Mouse (Mus musculus) intestine, embryonic 14.5 days (tissue): ENCODE measurements around the gene Cdk1. TPM values are rescaled to one million over a fixed set of nuclear protein-coding genes. Genes with fewer than 3 reads are reported as not detected.
"Not testable (repeated sequence)": the region's sequence is repeated elsewhere in the genome, so short reads cannot be mapped to it uniquely, and the experiment has no call there.

Source experiments
- ATAC-seq: fragments of 200-750 bp; cut with Nextera tagmentation; replicated peaks from 2 replicates; pipeline ENCODE4 v1.8.0; 2017; ENCODE audit warnings: low read depth, moderate number of reproducible peaks, moderate TSS enrichment, moderate library complexity; ENCODE audit not compliant: low FRiP score, low TSS enrichment
- DNase-seq: peaks from one replicate; pipeline ENCODE4 v3.0.0-alpha.2; 2018; ENCODE audit warnings: low spot score
- H3K27ac ChIP-seq: fragments of 300-500 bp; sonication (generic); 2 replicates; pipeline ENCODE4 v1.5.1; 2014; ENCODE audit warnings: low read depth, mild to moderate bottlenecking, control low read depth
- H3K27me3 ChIP-seq: fragments of 300-500 bp; sonication (generic); replicated peaks from 2 replicates; pipeline ENCODE4 v1.6.1; 2014; ENCODE audit warnings: low read length, control low read depth; ENCODE audit not compliant: control insufficient read depth, insufficient read depth
- H3K36me3 ChIP-seq: fragments of 300-500 bp; sonication (generic); 2 replicates; pipeline ENCODE4 v1.6.1; 2014; ENCODE audit warnings: low read length, control low read depth; ENCODE audit not compliant: control insufficient read depth, insufficient read depth
- H3K4me1 ChIP-seq: fragments of 300-500 bp; sonication (generic); replicated peaks from 2 replicates; pipeline ENCODE4 v1.6.1; 2014; ENCODE audit warnings: low read length, control low read depth, mixed read lengths; ENCODE audit not compliant: control insufficient read depth, insufficient read depth
- H3K4me2 ChIP-seq: fragments of 300-500 bp; sonication (generic); 2 replicates; pipeline ENCODE4 v1.6.1; 2014; ENCODE audit warnings: low read length
- H3K4me3 ChIP-seq: fragments of 300-500 bp; sonication (generic); 2 replicates; pipeline ENCODE4 v1.5.1; 2014; ENCODE audit warnings: low read depth, low read length, control low read depth, mixed read lengths
- H3K9ac ChIP-seq: fragments of 300-500 bp; sonication (generic); 2 replicates; pipeline ENCODE4 v1.6.1; 2014; ENCODE audit warnings: mild to moderate bottlenecking, low read length
- H3K9me3 ChIP-seq: fragments of 300-500 bp; sonication (generic); 2 replicates; pipeline ENCODE4 v1.6.1; 2016; ENCODE audit warnings: low read length, control low read depth; ENCODE audit not compliant: control insufficient read depth
- WGBS: fragments of 180-500 bp; shearing (Covaris S2); extraction: QIAGEN DNeasy Blood & Tissue Kit; methylation state at CpG from one replicate; pipeline ENCODE4 v1.1.7; 2014; 5-methylcytosine and 5-hydroxymethylcytosine counted together
- polyA plus RNA-seq: library from polyadenylated mRNA; unstranded; fragments of >200 nt; fragmentation: Nextera tagmentation; extraction: Ambion mirVana; gene quantifications from 2 replicates; pipeline ENCODE4 v1.2.1, GENCODE M21; 2014

The Cdk1 gene
- polyA plus RNA-seq, 1 experiment from 2014 or later = 489 TPM

GRCm38 (mm10) chr10:69353086-69353479 is 345 bp upstream of the Cdk1 start:
- H3K27me3 ChIP-seq, DNase-seq, H3K9ac ChIP-seq, H3K9me3 ChIP-seq: not testable (repeated sequence)
- Histone ChIP-seq H3K27ac (peak overlapping the region; percentile 36; the same call in 1 of the 2 replicates), H3K4me3 (peak overlapping the region; percentile 82), H3K36me3 (peaks cover 27% of the 10 kb centered on the region), H3K4me1 (peaks cover 28% of the 10 kb centered on the region), H3K4me2 (peak overlapping the region; percentile 88)
- 30% methylated on average over 5 of the region's 5 CpGs for WGBS
- peak; percentile 38 for ATAC-seq

- Histone ChIP-seq H3K9ac (peak overlapping the region; percentile 88), H3K4me3 (peak overlapping the region; percentile 82), H3K27ac (peak overlapping the region; percentile 77), H3K9me3 (no peaks in the 10 kb centered on the region), H3K36me3 (peaks cover 40% of the 10 kb centered on the region), H3K27me3 (no peaks in the 10 kb centered on the region), H3K4me1 (peaks cover 35% of the 10 kb centered on the region), H3K4me2 (peak overlapping the region; percentile 88)
- ATAC-seq (no peak), DNase-seq (no peak)
- WGBS = 1% methylated on average over 11 of the region's 11 CpGs
Observed at GRCm38 (mm10) chr10:69351842-69352211, 911 bp downstream of the Cdk1 start.

GRCm38 (mm10) chr10:69351071-69351841 is 1.5 kb downstream of the Cdk1 start:
- peak overlapping the region; percentile 77 for H3K27ac ChIP-seq
- H3K9me3 ChIP-seq = no peaks in the 10 kb centered on the region
- H3K4me2 ChIP-seq = peak overlapping the region; percentile 88
- H3K27me3 ChIP-seq = no peaks in the 10 kb centered on the region
- DNase-seq (peak; percentile 69), ATAC-seq (no peak)
- peak overlapping the region; percentile 82 for H3K4me3 ChIP-seq
- H3K9ac ChIP-seq = peak overlapping the region; percentile 88
- WGBS = 11% methylated on average over 12 of the region's 12 CpGs
- H3K4me1 ChIP-seq = peaks cover 35% of the 10 kb centered on the region
- peaks cover 46% of the 10 kb centered on the region for H3K36me3 ChIP-seq

GRCm38 (mm10) chr10:69348206-69348605 is 4.5 kb downstream of the Cdk1 start:
- Histone ChIP-seq H3K4me1 (peaks cover 35% of the 10 kb centered on the region), H3K9me3 (no peaks in the 10 kb centered on the region), H3K36me3 (peaks cover 76% of the 10 kb centered on the region), H3K27me3 (no peaks in the 10 kb centered on the region), H3K4me3 (no peak overlapping the region), H3K9ac (no peak overlapping the region), H3K27ac (no peak overlapping the region), H3K4me2 (peak overlapping the region; percentile 23; the same call in 1 of the 2 replicates)
- DNase-seq (no peak), ATAC-seq (no peak)
- WGBS = 61% methylated on average over 8 of the region's 8 CpGs

- 90% methylated on average over 9 of the region's 9 CpGs for WGBS
- no peak overlapping the region for H3K27ac ChIP-seq
- H3K4me2 ChIP-seq = no peak overlapping the region
- DNase-seq (no peak), ATAC-seq (no peak)
- peaks cover 100% of the 10 kb centered on the region for H3K36me3 ChIP-seq
- no peak overlapping the region for H3K4me3 ChIP-seq
- H3K9me3 ChIP-seq = no peaks in the 10 kb centered on the region
- H3K9ac ChIP-seq = no peak overlapping the region
- H3K27me3 ChIP-seq = no peaks in the 10 kb centered on the region
- peaks cover 4% of the 10 kb centered on the region; the same call in 1 of the 2 replicates for H3K4me1 ChIP-seq
Observed at GRCm38 (mm10) chr10:69342328-69342727, 10.4 kb downstream of the Cdk1 start.

- no peaks in the 10 kb centered on the region for H3K4me1 ChIP-seq
- H3K27ac ChIP-seq = no peak overlapping the region
- 0 out of 2 replicates have a peak, but pooled peaks have one; percentile 34 for ATAC-seq
- no peak overlapping the region for H3K4me2 ChIP-seq
- H3K9ac ChIP-seq = no peak overlapping the region
- peaks cover 100% of the 10 kb centered on the region for H3K36me3 ChIP-seq
- no peaks in the 10 kb centered on the region for H3K9me3 ChIP-seq
- no peak for DNase-seq
- H3K27me3 ChIP-seq = no peaks in the 10 kb centered on the region
- no peak overlapping the region for H3K4me3 ChIP-seq
- 79% methylated on average over 6 of the region's 6 CpGs for WGBS
Observed at GRCm38 (mm10) chr10:69341570-69342227, 11.0 kb downstream of the Cdk1 start.

GRCm38 (mm10) chr10:69340001-69340400 is 12.7 kb downstream of the Cdk1 start:
- WGBS = 88% methylated on average over 6 of the region's 6 CpGs
- H3K36me3 ChIP-seq = peaks cover 100% of the 10 kb centered on the region
- H3K9me3 ChIP-seq = no peaks in the 10 kb centered on the region
- ATAC-seq (no peak), DNase-seq (no peak)
- no peak overlapping the region for H3K4me3 ChIP-seq
- H3K9ac ChIP-seq = no peak overlapping the region
- H3K27me3 ChIP-seq = no peaks in the 10 kb centered on the region
- H3K4me1 ChIP-seq = no peaks in the 10 kb centered on the region
- H3K27ac ChIP-seq = no peak overlapping the region
- H3K4me2 ChIP-seq = no peak overlapping the region

GRCm38 (mm10) chr10:69336219-69336618 is 16.5 kb downstream of the Cdk1 start:
- H3K27ac ChIP-seq = no peak overlapping the region
- peaks cover 74% of the 10 kb centered on the region for H3K36me3 ChIP-seq
- H3K4me3 ChIP-seq = no peak overlapping the region
- DNase-seq (no peak), ATAC-seq (no peak)
- no peak overlapping the region for H3K4me2 ChIP-seq
- no peaks in the 10 kb centered on the region for H3K9me3 ChIP-seq
- H3K4me1 ChIP-seq = no peaks in the 10 kb centered on the region; the same call in 1 of the 2 replicates
- no peak overlapping the region for H3K9ac ChIP-seq
- H3K27me3 ChIP-seq = no peaks in the 10 kb centered on the region
- WGBS = 88% methylated on average over 11 of the region's 11 CpGs
